Mouse (Mus musculus): Measurements from ENCODE around the gene Gda.

GRCm38 (mm10) chr19:21370782-21371181 is 102.5 kb downstream of the Gda start:
- TF ChIP-seq POLR2A (IDR thresholded peaks at IDR 0.05; ENCODE audit: control insufficient read depth, low read depth, low read length) (no peak), CTCF (IDR thresholded peaks at IDR 0.05; ENCODE audit: control insufficient read depth, insufficient read depth, insufficient replicate concordance, low read depth, low read length) (no peak)

Measured in testis, adult 2 months (tissue).